Mouse (Mus musculus) spleen, adult 2 months (tissue): Measurements from ENCODE around the gene Neurl2. TPM values are rescaled to one million over a fixed set of nuclear protein-coding genes. Genes with fewer than 3 reads are reported as not detected.
A peak's percentile ranks its signal among the peaks of the same experiment; 100 is the strongest.

Experiments used
- DNase-seq, 2 experiments: peaks; one replicate each; pipeline versions ENCODE4 v3.0.0 to v3.0.0-alpha.2; 2012 to 2021; ENCODE audit warnings: low spot score in 2 of 2, low read depth in 1 of 2
- H3K27ac ChIP-seq: fragments of 200-500 bp; 2 replicates; pipeline ENCODE4 v1.5.1; 2012; ENCODE audit warnings: low read length, inconsistent platforms; ENCODE audit not compliant: insufficient read depth
- H3K27me3 ChIP-seq: fragments of 200-500 bp; 2 replicates; pipeline ENCODE4 v1.6.1; 2012; ENCODE audit warnings: mild to moderate bottlenecking, moderate library complexity, low read length, inconsistent platforms; ENCODE audit not compliant: control insufficient read depth, insufficient read depth
- H3K36me3 ChIP-seq: fragments of 200-500 bp; 2 replicates; pipeline ENCODE4 v1.6.1; 2012; ENCODE audit warnings: mild to moderate bottlenecking, low read length, inconsistent platforms; ENCODE audit not compliant: control insufficient read depth, insufficient read depth
- H3K4me1 ChIP-seq: fragments of 200-500 bp; 2 replicates; pipeline ENCODE4 v1.6.1; 2011; ENCODE audit warnings: inconsistent platforms; ENCODE audit not compliant: control insufficient read depth, insufficient read depth, insufficient read length
- H3K4me3 ChIP-seq: fragments of 200-500 bp; 2 replicates; pipeline ENCODE4 v1.5.1; 2011; ENCODE audit warnings: mild to moderate bottlenecking, inconsistent platforms; ENCODE audit not compliant: insufficient read depth, insufficient read length; ENCODE audit errors: extremely low read depth
- CTCF ChIP-seq: fragments of 200-500 bp; IDR thresholded peaks from 2 replicates; pipeline ENCODE4 v1.5.1; 2011; ENCODE audit warnings: mild to moderate bottlenecking, inconsistent platforms; ENCODE audit not compliant: insufficient read depth, insufficient read length, insufficient replicate concordance; ENCODE audit errors: extremely low read depth
- POLR2A ChIP-seq: fragments of 200-500 bp; IDR thresholded peaks from 2 replicates; pipeline ENCODE4 v1.6.1; 2011; ENCODE audit warnings: low read depth, low read length, inconsistent platforms
- WGBS: fragments of 180-500 bp; shearing (Covaris S2); methylation state at CpG from one replicate; pipeline ENCODE4 v1.1.7; 2018; 5-methylcytosine and 5-hydroxymethylcytosine counted together
- polyA plus RNA-seq: library from polyadenylated mRNA; depleted of rRNA; stranded (reverse); fragments of >200 nt; gene quantifications from 2 replicates; pipeline ENCODE4 v1.2.3, GENCODE M21; 2012

The Neurl2 gene
- polyA plus RNA-seq, 1 experiment = 5.7 TPM

GRCm38 (mm10) chr2:164874239-164874769, 41.0 kb upstream of the Neurl2 start:
- Histone ChIP-seq H3K4me1 (peaks cover 11% of the 10 kb centered on the region; the same call in 1 of the 2 replicates), H3K27me3 (no peaks in the 10 kb centered on the region), H3K27ac (no peak overlapping the region; the same call in 1 of the 2 replicates), H3K4me3 (no peak overlapping the region), H3K36me3 (no peaks in the 10 kb centered on the region)
- WGBS = 50% methylated on average over 1 of the region's 1 CpGs
- TF ChIP-seq POLR2A = no peak
- TF ChIP-seq CTCF = no peak
- DNase-seq = no peak

- WGBS = 63% methylated on average over 3 of the region's 3 CpGs
- H3K36me3 ChIP-seq = no peaks in the 10 kb centered on the region
- no peaks in the 10 kb centered on the region for H3K27me3 ChIP-seq
- H3K4me3 ChIP-seq = no peak overlapping the region
- no peak overlapping the region for H3K27ac ChIP-seq
- no peak for DNase-seq
- no peak for TF ChIP-seq POLR2A
- no peak for TF ChIP-seq CTCF
- peaks cover 12% of the 10 kb centered on the region; the same call in 1 of the 2 replicates for H3K4me1 ChIP-seq
Observed at GRCm38 (mm10) chr2:164873621-164874020, 40.4 kb upstream of the Neurl2 start.

- H3K36me3 ChIP-seq = no peaks in the 10 kb centered on the region
- no peaks in the 10 kb centered on the region for H3K27me3 ChIP-seq
- DNase-seq = no peak
- H3K4me1 ChIP-seq = peaks cover 11% of the 10 kb centered on the region; the same call in 1 of the 2 replicates
- H3K27ac ChIP-seq = no peak overlapping the region
- H3K4me3 ChIP-seq = no peak overlapping the region
- TF ChIP-seq POLR2A (no peak), CTCF (no peak)
- WGBS = 72% methylated on average over 6 of the region's 6 CpGs
Observed at GRCm38 (mm10) chr2:164871602-164872303, 38.5 kb upstream of the Neurl2 start.

- TF ChIP-seq POLR2A (no peak), CTCF (no peak)
- Histone ChIP-seq H3K27me3 (no peaks in the 10 kb centered on the region), H3K4me1 (peaks cover 10% of the 10 kb centered on the region; the same call in 1 of the 2 replicates), H3K36me3 (no peaks in the 10 kb centered on the region), H3K27ac (peak overlapping the region; percentile 89), H3K4me3 (no peak overlapping the region)
- 11% methylated on average over 7 of the region's 7 CpGs for WGBS
- DNase-seq = peak; percentile 69 to 81
Observed at GRCm38 (mm10) chr2:164868491-164868890, 35.2 kb upstream of the Neurl2 start.

GRCm38 (mm10) chr2:164867566-164867965, 34.3 kb upstream of the Neurl2 start:
- H3K27me3 ChIP-seq = no peaks in the 10 kb centered on the region; the same call in 1 of the 2 replicates
- H3K36me3 ChIP-seq = no peaks in the 10 kb centered on the region
- H3K4me1 ChIP-seq = peaks cover 12% of the 10 kb centered on the region; the same call in 1 of the 2 replicates
- TF ChIP-seq POLR2A (no peak), CTCF (no peak)
- H3K27ac ChIP-seq = peak overlapping the region; percentile 89
- no peak for DNase-seq
- no peak overlapping the region for H3K4me3 ChIP-seq
- 92% methylated on average over 7 of the region's 7 CpGs for whole genome bisulfite sequencing

GRCm38 (mm10) chr2:164866741-164867551, 33.7 kb upstream of the Neurl2 start:
- Histone ChIP-seq H3K4me3 (no peak overlapping the region), H3K4me1 (peaks cover 16% of the 10 kb centered on the region), H3K27ac (peak overlapping the region; percentile 89), H3K36me3 (no peaks in the 10 kb centered on the region), H3K27me3 (no peaks in the 10 kb centered on the region; the same call in 1 of the 2 replicates)
- DNase-seq = peak in 1 of 2 experiments; percentile 47
- 35% methylated on average over 16 of the region's 16 CpGs for WGBS
- TF ChIP-seq POLR2A (no peak), CTCF (no peak)
